Mouse (Mus musculus): ENCODE results near the gene Ackr1. TPM values are rescaled to one million over a fixed set of nuclear protein-coding genes. Genes with fewer than 3 reads are reported as not detected.

Gene Ackr1
- under 1 TPM; 0.53 to 0.74 TPM for total RNA-seq (2021)

DNA sequence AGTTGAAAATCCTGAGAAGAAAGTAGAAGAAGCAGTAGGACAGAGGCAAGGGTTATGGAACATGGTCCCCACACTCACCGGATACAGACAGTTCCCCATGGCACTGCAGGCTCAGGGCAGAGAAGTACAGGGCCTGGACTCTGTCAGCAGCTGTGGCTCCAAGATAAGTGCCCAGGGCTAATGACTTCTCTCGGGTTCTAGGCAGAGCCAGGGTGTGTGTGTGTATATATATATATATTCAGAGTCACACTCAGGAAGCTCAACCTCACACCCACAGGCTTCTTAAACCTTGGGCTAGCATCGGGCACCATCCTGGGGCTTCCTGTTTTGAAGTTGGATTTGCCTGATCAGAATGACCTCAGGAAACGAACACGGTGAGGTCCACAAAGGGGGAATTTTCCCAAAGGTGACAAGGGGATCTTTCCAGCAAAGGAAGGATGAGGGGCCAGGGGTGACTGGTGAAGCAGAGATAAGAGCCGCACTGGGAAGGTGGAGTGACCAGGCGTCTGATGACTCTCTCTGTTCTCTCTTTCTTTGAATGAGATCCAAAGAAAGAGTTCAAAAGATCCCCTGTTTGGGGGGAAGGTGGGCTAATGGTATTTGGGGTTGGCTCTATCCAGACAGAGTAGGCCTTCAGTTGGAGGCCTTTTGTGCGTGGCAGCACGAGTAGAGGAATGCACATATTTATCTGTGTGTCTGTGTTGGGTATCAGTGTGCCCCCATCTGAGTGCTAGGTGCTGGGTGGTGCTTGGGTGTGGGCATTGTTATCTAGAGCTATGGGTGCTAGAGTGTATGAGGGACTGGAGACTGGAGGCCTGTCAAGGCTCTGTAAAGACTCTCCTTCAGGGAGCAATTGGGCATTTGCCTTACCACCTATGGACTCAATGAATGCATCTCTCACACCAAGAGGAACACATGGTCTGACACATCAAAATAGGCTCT lies at the start of gene Ackr1:
TSS of gene Ackr1 (minus strand) at position 439 of the 942 bp plus-strand sequence.
- DNase-seq = no peak
- intact Hi-C loops (cut with DNase I) = no loop called here

DNA sequence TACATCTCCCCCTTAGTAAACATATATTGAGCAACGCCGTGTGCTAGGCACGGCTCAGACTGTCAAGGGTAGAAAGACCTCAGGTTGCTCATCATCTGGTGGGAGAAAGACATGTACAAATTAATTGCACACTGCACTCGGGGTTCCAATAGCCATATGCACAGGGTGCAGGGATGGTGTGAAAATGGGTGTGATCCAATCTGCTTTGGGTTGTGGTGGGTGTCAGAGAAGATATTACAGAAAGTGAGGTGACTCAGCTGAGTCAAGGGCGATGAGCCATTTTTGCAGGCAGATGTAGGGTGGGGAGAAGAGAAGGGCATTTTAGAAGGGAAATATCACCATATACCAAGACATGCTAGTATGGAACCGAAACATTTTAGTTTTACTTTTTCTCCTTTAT lies 47.9 kb upstream of the Ackr1 start:
- DNase-seq = no peak
- intact Hi-C loops (cut with DNase I) = no loop called here

DNA sequence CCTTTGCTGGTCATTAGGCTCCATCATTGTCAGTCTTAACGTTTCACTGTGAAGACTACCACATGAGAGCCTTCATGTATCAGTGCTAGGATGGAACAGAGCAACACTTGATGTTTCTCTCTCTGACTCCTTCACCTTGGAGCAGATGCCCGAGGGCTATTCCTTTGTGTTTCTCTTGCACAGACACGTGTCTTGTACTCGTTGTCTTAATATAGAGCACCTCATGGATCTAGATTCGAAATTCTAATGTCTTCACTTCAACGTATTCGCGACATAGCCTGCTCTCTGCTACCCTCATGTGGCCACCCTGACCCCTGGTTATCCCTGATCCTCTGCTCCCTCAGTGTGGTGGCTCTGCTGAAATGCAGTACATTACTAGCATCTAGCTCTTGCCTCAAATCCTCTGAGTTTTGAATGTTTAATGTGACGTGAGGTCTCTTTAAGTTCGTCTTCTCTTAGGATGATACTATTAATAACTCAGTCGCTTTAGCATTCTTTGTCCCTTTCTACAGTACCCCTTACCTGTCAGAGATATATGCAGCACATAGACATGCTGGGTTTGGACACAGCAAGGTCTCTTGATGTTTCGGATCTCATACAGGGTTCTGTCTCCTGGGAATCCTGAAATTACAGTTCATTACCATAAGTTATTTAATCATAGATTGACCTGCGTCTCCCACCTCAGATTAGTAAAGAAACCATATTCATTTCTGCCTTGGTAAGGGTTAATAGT lies 44.0 kb upstream of the Ackr1 start:
- intact Hi-C loops (cut with DNase I) = loop anchor here (5.0 kb wide), 3 partner anchors 40 to 965 kb away; no protein-coding TSS in a partner anchor

DNA sequence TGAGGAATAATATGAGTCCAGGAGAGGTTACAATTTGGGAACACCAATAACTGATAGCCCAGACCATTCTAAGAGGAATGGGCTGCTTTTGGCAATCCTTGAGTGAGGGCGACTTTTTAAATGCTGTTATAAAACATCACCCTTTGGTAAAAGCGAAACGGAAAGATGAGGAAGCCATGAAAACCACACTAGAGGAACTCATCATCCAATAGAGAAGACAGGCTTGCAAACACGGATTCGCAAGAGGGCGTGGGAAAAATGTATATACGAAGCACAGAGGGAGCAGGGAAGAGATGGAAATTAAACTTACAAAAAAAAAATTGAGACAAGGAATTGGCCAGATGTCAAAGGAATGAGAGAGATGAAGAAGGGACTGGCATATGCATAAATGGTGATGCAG lies 40.5 kb upstream of the Ackr1 start:
- intact Hi-C loops (cut with DNase I) = no loop called here
- DNase-seq = no peak

More for the DNA sequence above, 44.0 kb upstream of the Ackr1 start:
- peak; percentile 48 to 72 for DNase-seq

DNA sequence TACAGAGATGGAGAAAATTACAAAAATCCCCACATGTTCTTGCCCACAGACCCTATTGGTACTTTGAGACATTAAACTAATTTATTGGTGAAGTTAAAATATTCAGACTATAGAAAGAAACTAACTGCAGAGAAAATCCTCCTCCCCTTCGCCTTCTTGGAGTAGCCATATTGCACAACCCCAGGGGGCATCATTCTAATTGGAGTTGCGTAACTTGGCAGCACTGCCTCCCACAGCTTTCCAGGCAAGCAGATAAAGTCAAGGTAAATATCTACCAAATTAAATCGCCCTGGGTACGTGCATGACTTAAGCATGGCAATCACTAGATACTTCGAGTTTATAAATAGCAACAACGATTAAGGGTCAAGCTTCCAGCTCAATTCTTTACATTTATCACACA lies 38.0 kb upstream of the Ackr1 start:
- DNase-seq = no peak
- intact Hi-C loops (cut with DNase I) = no loop called here

DNA sequence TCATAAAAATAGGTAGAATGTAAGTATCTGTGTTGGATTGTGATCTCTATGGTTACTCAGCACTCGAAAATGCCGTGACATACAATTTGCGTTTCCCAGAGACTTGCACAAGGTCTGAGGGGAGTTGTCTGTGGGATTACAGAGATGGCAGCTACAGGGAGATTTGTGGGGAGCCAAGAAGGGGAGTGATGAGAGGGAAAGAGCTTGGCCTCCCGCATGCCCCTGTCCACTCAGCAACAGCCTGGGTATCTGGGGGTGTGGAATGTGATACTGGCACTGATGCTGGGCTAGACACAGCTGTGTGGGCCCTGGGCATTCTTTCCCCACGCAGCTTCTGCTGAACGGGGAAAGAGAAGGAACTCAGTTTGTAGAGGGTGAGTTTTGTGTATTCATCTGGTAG lies 36.9 kb upstream of the Ackr1 start:
- DNase-seq = no peak
- intact Hi-C loops (cut with DNase I) = no loop called here

DNA sequence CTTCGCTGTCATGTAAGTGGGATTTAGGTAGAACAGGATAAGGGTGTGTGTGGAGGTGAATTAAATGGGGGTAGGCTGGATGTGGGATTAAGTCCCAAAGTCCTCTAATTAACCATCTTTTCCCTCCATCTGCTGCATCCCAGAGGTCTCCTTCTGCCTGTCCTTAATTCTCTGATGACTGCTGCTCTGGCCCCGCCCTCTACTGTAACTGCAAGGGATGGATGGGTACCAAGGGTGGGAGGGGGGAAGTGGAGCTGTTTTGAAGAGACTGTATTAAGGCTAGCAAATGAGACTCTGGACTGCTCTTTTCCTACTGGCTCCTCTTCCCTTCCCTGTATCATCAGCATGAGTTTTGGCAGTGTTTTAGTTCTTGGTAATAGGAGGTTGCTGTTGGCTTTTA lies 36.1 kb upstream of the Ackr1 start:
- DNase-seq = no peak
- intact Hi-C loops (cut with DNase I) = no loop called here

DNA sequence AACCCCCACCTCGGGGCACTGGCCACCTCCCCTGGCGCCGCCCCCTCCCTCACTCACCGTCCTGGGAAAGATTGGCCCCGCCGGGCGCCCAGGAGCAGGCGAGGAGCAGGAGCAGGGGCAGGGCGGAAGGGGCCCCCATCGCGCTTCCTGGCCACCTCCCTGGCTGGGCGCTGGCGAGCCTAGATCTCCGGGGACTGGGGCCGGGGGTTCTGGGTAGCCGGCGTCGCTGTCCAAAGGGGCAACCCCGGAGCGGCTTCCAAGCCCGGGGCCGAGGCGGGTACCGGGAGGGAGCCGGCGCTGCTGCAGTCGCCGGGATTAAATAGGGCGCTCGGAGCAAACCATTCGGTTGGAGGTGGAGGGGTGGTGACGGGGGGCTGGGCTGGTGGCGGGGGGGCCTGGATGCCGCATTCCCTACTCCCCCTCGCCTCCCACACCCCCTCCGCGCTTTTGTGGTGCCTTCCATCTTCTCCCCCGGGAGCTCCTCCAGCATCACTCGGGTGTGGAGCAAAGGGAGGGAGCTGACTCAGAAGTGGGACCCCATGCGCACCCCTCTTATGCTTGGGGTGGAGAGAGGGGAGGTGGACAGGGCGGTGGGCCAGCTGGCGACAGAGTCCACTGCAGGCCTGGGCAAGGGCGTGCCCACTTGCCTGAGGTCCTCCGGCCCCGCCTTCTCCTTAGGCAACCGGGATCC lies 34.0 kb upstream of the Ackr1 start, which contains the start of gene Cadm3:
TSS of gene Cadm3 (minus strand) at position 340 of the 691 bp plus-strand sequence.
- DNase-seq = no peak
- intact Hi-C loops (cut with DNase I) = no loop called here

DNA sequence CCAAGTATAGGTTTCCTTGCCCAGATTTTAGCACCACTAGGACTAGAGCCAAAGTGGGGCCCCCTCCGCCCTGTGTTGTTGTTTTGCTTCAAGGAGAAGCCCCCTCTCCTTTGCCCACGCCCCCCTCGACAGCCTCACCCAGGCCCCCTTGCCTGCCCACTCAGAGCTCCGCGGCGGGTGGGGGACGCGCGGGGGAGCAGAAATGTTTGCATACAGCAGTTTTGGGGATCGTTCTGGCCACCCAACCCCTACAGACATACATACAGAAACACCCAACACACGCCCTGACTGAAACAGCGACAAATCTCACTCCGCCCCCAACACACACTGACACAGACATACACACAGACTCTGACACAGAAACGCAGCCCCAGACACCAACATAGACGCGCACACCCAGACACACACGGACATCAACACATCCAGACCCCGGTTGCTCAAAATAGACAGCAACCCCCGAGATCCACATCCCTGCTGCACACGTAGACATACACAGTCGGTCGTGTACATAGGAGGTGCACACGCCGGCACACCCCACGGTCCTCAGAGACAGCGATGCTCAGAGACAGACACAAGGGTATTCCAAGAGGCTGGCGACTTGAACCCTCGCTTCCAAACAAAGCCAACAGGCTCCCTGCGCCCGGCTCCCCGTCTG lies 33.3 kb upstream of the Ackr1 start:
- no peak for DNase-seq
- intact Hi-C loops (cut with DNase I) = no loop called here

DNA sequence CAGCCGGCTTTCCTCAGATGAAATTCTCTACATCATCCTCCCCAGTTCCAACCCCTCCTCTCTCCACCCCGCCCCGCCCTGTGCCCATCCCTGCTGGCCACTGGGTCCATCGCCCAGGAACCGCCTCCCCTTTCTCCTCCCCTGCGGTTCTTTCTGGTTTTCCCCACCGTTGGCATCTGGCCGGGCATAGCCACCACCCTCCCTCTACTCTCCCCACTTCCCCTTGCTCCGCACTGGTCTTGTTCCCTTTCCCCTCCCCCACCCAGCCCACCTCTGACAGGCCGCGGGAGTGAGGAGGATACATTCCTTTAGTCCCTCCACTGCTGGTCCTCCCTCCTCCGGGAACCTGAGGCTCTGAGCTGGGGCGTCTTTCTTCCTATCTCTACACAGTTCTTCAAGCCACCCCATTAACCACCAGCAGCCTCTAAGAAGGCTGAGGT lies 32.4 kb upstream of the Ackr1 start:
- no peak for DNase-seq
- intact Hi-C loops (cut with DNase I) = no loop called here

DNA sequence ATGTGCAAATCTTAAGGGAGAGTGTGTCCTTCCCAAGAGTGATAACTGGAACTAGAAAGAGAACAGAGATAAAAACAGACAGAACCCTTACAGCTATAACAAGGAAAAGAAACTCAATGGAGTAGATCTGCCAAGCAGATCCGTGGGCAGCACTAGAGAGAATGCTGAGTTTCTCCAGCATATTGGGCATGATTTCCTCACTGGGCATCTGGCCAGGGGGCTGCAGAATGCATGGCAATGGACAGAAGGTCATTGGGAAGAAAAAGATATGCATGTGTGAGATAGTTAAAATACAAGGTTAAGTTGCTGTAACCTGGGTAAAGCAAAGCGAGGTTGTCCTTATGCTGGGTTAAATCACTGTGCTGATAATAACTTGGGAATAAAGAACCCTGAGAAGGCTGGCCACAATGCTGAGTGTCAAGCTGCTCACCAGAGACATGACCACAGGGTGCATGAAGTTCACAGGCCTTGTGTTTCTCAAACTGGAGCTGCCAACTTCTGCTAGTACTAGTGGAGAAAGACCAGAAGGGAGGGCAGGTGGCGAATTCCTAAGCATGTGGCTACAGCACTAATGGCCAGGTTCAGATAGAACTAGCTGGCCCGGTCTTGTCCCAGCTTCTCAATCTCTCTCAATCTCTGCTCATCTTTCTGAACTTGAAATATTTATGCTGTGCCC lies 30.7 kb upstream of the Ackr1 start:
- intact Hi-C loops (cut with DNase I) = no loop called here

DNA sequence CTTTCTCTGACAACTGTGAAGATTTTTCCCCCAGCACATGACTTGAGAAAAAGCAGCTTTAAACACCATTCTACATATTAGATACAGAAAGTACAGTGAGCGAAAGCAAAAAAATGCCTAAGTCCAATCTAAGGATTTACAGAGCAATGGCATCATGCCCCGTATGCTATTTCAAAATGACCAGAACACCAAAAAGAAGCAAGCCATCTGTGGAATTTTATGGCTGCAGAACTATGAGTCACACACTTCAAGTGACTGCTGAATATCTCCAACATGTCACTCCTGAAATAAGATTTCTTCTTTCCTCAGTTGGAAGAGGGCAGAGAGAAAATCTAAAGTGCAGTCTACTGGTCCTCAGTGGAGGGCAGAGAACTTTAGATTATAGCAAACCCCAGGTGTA lies 29.9 kb upstream of the Ackr1 start:
- DNase-seq = no peak
- intact Hi-C loops (cut with DNase I) = no loop called here

More for the DNA sequence above, 30.7 kb upstream of the Ackr1 start:
- no peak for DNase-seq

DNA sequence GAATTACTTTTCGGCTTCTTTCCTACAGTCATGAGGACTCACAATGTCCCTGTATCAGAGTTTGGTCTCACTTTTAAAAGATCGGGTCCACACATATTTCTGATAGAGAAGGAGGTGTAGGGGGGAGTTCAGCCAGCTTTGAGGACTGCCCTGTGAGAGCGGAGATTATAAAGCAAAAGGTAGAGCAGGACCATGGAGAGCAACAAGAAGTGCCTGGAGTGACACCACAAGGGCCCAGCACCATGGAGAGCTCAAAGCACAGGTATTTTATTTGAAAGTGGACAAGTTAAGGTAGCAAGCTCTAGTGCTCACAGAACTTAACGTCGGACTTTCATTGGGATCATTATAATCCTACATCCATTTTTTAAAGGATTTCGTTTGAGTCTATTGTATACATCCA lies 28.1 kb upstream of the Ackr1 start:
- DNase-seq = peak; percentile 74 to 82
- intact Hi-C loops (cut with DNase I) = no loop called here

DNA sequence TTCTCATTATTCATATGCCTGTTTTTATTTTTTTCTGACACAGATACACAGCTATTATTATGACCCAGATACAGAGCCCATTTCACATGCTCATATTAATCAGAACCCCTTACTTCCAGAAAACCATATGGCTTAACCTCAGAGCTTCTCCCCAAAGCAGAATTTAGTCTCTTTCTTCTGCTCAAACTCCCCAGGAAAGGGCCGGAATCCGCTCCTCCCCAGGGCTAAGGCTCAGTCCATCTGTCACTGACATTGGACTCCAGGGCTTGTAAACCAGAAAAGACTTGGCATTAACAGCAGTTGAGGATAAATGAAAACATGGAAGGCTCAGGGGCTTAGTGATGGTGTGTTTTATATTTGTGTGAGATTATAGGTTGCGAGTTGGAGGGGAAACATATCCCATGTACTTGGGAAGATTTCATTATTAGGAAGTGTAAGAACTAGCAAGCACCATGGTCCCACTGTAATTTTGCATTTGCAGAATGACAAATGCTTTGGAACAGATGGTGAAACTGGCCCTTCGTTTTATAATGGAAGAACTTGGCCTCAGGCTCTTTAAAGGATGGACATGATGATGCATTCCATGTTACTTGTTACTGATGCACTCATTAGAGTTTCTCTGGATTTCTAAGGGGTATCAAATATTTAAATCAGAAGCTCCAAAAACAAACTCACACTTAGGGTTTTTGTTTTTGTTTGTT lies 26.2 kb upstream of the Ackr1 start:
- DNase-seq = no peak
- intact Hi-C loops (cut with DNase I) = no loop called here

DNA sequence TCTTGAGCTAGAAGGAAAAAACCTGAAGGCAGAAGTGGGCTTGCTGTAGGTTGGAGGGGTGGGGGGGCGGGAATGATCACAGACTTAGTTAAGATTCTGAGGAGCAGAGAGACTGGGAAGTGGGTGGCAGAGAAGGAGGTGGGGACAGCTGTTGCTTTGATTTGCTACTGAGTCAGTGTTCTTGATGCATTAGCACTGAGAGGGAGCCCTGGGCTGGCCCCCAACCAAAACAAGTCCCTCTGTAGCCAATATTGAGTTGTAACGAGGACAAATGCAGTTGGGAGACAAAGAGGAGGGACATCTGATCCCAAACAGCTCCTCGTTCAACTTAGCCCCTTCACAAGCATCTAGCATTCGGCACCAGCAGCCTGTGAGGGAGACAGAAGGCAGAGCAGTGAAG lies 24.2 kb upstream of the Ackr1 start:
- intact Hi-C loops (cut with DNase I) = no loop called here
- DNase-seq = no peak

DNA sequence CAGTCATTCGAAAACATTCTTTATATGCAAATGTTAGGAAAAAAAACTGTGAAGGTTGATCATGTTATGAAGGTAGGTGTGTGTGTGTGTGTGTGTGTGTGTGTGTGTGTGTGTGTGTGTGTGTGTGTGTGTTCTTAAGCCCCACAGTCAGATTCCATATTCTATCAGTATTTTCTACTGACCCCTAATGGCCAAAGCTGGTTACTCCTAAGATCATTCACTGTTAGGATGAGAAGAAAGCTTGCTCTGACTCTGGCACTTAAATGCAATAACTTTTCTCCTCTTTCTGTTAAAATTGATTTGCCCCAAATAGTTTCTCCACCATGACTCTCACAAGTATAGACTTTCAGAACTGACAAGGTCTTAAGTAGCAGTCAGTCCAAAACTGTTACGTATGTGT lies 23.1 kb upstream of the Ackr1 start:
- DNase-seq = no peak
- intact Hi-C loops (cut with DNase I) = no loop called here

DNA sequence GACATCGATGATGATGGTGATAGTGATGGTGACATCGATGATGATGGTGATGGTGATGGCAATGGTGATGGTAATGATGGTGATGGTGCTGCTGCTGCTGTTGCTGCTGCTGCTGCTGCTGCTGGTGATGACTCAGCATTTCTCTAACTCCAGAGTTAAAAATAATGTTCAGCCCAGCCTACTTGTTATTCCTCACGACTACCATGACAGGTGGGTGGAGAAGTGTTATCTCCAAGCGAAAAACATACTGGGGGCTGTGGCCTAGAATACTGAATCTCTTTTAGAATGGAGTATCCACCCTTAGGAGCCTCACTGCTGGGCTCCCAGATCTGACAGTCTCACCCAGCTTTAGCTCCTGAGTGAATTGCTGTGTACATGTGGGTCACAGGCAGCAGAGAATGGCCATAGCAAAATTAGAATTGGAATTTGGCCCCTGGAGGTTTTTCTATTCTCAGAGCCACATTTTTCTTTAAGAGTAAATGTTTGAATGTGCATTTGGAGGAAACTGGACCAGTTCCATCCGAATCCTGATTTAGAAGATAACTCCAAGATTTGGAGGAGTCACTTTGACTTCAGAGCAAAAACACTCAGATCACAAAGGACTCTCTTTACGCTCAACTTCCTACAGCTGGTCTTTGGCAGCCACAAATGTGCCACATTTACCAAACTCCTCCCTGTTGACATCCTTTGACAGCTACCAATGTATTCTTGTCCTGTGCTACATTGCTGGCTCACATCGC lies 21.7 kb upstream of the Ackr1 start:
- intact Hi-C loops (cut with DNase I) = no loop called here
- DNase-seq = no peak

DNA sequence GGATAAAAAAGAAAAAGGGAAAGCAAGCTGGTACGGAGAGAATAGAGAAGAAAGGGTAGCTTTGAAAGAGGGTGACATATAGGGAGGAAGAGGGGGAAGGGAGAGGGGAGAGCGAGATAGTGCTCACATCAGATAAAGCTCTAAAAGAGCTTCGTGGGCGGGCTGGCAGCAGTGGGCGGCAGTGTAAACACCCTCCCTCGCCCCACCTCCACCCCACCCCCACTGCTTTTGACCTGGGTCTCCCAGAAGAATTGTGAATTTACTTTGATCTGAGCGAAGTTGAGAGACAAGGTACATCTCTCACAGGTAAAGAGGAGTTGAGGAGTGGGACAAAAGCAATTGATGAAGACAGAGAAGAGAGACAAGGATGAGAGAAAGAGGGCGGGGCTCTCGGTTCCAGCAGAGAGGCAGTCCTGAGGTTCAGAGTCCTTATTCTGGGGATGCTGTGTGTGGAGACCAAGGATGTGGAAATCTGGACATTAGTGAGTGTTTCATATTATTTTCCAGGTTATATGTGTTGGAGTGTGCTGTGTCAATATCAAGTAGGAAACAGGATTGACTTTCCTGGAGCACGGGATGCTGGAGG lies 16.9 kb upstream of the Ackr1 start, which contains the start of gene Aim2:
TSS of gene Aim2 (plus strand) at position 508 of the 586 bp plus-strand sequence.
- intact Hi-C loops (cut with DNase I) = no loop called here
- DNase-seq = no peak
